Mouse (Mus musculus) fat pad, adult 2 months (tissue): ENCODE results near the gene Tmem63c.

Experiments
- DNase-seq: peaks from one replicate; pipeline ENCODE4 v3.0.0-alpha.2; 2011; ENCODE audit warnings: low read depth, low spot score; ENCODE audit errors: extremely low read depth

Tmem63c gene

DNA sequence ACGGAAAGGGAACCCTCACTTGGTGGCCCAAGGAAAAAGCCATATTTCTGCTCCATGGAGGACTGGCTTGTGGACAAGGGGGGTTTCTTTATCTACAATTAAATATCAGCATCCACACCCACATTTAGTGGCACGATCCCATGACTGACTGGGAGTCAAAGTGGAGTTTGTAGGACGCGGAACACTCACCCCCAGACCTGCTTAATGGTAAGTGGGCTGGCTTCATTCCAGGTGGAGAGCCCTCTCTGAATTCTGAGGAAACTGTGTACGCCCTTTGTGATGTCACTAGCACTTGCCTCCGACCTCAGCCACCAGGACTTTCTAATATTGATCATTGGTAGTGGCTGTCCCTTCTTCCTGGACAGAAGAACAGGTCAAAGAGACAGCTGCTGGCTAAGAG is at the start of gene Tmem63c:
Gene Tmem63c (plus strand): TSS at position 301 of the 400 bp plus-strand sequence.
- DNase-seq: no peak

DNA sequence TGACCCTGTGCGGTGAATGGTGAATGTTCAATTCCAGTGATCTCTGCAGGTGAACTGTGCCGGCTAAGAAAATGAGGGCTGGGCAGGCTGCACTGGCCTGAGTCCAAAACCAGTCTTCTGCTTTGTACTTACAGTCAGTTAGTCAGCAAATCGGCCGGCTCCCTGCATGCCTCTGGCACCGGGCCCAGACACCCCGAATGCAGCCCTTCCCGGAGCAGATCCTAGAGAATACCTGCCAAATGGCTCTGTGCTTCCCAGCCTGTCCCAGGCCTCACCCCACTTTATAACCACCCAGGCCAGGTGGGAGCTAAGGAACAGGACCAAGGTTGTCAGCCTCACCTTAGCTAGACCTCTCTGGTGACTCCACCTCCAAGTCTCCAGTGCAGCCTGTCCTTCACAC is 47.9 kb upstream of the Tmem63c start:
- no peak for DNase-seq

DNA sequence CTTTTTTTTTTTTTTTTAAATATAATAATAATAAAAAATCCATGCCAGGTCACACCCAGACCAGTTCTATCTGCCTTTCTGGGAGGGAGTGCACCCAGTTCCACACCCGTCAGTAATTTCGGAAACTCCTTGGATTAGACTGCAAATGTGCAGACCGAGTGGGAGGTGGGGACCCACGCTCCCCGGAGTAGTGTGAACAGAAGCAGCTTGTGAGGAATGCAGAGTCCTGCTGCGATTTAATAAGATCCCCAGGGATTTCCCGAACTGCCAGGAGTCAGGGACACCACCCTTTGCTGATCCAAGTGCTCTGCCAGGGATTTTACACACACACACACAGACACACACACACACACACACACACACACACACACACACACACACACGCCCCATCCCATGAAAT is 47.4 kb upstream of the Tmem63c start:
- DNase-seq: no peak

DNA sequence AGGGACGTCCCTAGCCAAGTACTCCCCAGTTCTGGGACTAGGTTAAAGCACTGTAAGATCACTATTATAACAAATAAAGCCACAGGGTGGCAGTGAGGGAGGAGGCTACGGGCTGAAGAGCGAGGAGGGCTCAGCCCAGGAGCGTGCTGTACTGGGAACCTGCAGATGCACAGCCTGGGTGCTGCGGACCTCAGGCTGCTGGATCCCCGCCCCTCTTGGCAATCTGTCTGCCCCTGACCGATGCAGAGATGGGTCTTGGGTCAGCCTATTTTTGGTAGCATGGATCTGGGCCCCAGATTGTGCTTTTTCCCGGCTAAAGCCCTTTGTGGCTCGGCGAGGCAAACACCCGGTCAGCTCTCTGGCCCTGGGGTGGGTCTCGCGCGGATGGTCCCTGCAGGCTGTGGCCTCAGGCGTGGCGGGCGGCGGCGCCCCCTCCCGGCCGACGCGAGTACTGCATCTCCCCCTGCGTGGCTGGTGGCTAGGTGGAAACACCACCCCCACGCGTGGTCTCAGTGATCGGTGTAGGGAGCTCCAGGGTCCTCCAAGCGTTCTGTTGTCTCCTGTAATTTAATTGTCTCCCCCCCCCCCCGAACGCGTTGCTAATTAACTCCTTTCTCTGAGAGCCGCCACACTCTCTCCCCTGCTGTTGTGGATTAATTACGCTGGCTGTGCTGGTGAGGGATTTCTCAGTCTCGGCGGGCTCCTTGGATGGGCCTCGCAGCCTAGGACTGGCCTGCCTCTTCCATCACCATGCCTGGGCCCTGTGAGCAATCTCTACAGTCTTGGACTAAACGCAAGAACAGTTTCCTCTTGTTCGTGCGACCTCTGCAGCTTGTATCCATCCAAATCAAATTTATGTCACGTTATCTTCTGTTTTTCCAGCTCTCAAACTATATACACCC is 46.5 kb upstream of the Tmem63c start:
- DNase-seq: no peak

DNA sequence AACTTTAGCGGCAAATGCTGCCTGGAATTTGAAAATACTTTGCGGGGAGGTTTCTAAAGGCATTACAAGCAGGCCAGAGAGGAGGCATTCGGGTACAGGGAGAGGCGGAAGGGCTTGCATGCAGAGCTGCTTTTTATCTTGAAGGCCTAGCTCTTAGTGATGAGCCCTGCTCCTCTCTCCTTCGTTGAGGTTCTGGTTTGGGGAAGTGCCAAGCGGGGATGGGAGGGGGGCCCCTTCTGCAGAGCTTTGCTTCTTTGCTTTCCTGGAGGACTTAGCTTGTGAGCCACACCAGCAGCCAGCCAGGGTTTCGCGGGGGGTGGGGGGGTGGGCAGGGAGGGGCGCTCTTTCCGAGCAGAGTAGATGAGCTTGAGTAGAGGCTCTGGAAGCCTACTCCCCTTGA is 45.4 kb upstream of the Tmem63c start:
- no peak for DNase-seq

DNA sequence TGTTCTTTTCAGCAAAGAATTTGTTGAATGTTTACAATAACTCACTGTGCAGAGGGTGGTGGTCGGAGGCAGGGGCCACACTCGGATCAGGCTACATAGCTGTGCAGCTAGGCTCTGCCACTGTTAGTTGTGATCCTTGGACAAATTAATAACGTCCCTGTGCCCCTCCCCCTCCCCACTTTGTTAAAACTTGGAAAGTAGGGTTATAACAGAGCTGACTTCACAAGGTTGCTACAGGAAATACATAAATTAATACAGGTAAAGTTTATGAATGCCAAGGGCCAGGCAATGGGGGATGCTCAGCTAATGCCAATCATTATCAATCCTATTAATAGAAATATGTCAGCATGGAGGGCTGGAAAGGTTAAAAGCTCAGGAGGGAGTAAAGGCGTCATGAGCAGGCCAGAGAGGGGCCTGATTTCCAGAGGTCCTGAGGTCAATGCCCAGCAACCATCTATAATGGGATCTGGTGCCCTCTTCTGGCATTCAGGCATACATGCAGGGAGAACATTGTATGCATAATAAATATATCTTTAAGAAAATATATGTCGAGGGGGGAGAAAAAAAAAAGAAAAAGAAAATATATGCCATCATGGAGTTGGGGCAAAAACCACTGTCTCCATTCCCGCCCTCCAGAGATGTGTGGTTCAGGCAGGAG is 44.5 kb upstream of the Tmem63c start:
- no peak for DNase-seq

DNA sequence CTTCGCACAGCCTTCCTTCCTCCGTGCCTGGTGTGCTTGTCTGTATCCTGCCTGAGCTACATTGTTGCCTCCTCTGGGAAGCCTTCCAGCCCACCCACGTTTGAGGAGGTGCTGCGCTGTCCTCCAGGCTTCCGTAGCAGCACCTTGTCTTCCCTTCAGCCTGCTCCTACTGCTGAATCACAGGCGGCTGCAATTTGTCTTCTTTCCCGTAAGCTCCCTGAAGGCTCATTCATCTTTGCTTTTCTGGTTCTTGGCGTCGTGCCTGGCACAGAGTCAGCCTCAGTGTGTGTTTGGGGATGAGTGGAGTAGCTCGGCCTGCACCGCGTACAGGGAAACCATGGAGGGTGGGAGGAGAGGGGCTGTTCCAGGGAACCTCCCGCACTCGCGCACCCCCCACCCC is 43.3 kb upstream of the Tmem63c start:
- DNase-seq: peak; percentile 36

DNA sequence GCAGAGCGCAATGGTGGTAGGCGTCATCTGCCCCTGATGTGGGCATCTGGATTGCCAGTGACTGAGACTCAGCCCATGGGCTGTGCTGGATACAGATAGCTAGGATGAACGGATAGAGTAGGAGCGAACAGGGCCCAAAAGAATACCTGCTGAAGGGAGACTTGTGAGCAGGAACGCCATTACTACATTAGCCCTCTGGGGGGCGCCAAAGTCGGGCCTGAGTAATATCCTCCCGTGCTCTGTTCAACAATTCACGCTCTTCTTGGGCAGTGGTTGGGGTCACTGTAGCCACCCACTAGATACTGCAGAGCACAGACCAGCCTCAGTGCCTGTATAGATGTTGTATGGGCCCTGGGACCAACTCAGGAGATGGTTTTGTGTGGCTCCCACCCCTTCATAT is 40.0 kb upstream of the Tmem63c start:
- DNase-seq: no peak

DNA sequence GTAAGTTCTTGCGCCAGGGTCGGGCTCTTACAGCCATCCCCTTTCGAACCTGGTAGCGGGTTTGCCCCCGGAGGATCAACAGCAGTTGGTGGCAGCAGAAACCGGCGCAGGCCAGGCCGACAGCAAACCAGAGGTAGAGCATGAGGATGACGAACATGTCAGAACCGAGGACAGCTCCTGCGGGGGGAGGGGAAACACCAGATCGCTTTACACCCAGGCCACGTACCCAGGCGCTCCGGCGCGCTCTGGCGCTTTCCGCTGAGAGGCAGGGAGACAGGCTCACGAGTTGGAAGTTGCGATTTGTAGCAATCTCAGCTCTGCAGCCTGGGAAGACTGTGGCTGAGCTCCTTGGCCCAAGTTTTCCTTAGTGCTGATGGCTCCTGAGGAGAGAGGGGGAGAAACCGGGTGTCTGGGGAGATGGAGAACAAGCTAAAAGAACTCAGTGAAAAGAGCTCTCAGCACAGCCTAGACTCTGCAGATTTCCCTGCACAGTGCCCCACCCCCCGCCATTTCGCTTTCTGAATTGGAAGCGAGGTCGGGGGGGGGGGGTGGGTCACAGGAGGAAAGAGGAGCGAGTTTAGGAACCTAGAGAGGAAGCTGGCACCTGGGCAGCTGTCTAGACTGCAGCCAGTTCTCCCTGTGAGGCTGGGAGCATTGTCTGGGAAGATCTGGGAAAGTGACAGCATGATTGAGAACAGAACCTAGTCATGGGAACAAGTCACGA is 37.5 kb upstream of the Tmem63c start:
- DNase-seq: no peak

DNA sequence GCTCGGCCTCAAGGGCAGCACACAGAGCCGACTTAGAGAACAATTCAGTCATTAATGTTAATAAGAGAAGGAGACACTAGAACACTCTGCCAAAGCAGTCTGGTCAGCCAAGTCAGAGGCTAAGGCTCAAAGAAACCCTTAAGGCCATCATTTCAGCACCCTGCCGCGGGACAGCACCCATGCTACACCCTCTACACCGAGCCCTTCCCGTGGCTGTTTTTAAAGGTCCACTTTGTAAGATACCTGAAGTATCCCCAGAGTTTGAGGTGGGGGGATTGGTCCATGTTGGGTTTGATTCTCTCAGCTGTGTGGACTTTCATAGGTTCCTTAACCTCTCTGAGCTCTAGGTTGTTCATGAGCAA is 37.0 kb upstream of the Tmem63c start:
- no peak for DNase-seq

DNA sequence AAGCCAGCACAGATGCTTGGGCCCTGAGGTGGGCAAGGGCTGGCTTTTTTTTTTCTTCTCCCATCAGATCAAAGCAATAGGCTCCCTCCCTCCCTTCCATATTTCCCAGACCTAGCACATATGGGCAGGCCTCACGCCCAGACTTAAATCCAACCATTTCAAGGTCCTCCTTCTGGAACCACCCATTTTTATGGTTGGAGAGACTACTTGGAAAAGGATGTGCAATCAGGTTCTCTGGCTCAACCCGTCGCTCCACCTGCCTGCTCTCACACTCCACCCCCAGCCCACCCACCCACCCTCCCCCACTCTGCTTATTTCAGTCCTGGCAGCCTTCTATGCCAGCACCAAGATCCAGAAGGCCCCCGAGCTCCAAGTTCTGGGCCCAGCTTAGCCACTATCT is 34.6 kb upstream of the Tmem63c start:
- DNase-seq: no peak

DNA sequence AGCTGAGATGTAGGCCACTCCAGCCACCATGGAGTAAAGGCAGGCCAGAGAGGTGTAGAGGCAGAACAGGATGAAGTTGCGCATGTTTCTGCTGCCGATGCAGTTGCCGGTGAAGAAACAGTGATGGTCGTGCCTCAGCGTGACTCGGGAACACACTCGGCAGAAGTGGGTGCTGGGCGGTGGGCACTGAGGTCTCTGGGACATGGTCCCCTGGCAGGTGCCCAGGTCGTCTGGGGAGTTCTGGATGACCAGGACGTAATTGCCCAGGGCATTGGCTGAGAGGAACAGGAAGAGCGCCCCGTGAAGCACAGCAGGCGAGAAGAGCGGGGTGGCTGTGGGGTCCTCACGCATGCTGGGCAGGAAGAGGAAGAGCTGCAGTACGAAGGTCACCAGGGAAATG is 32.9 kb upstream of the Tmem63c start:
- no peak for DNase-seq

DNA sequence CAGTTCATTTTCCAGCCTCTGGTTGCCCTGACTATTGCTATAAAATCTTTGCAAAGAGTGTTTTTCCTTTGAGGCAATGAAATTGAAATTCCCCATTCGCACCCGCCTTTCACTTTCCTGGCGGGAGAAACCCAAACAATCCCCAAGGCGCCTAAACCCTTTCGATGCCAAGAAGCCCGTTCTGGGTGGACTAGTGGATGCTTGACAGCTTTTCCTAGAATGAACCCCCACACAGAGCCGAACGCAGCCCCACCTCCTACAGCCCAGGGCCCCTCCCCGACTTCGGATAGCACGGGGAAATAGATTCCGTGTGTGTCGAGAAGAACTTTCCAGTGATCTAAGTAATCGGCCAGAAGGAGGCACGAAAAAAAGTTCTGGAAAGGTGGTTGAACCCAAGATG is 31.8 kb upstream of the Tmem63c start:
- DNase-seq: no peak

DNA sequence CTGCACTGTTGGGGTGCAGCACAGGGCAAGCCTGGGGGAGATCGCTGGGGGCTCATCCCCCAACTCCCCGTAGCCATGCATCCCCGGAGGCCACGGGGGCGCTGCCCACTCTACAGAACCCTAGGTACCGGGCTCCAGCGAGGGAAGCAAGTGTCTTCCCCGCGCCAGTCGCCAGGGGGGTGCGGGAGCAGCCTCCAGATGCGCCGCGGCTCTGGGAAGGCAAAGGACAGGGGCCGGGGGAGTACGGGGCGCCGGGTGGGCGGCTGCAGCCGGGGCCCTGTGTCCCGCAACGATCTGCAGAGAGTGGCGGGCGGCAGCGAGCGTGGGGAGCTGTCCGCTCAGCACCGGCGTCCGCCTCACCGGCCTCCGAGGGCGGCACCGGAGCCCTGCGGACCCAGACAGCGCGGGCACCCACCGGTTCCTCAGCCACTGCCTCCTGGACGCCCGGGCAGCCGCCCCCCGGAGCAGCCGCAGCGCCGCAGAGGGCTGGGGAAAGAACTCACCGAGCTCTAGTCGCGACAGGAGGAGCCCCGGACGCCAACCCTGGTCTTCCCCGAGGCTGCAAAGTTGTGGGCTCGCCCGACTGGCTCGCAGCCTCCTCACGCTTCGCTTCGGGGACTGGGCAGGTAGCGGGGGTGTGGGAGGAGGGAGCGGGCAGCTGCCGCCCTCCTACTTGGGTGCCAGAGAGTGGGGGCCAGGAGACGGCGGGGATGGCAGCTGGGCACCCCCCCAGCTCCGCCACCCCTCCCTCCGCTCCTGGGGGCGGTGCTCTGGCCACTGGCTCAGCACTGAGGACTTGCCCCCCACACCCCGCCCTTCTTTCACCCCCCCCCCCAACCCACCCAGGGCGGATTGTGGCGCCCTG is 31.0 kb upstream of the Tmem63c start, which contains the start of gene Zdhhc22:
Gene Zdhhc22 (minus strand): TSS at position 541 of the 865 bp plus-strand sequence.
- no peak for DNase-seq

DNA sequence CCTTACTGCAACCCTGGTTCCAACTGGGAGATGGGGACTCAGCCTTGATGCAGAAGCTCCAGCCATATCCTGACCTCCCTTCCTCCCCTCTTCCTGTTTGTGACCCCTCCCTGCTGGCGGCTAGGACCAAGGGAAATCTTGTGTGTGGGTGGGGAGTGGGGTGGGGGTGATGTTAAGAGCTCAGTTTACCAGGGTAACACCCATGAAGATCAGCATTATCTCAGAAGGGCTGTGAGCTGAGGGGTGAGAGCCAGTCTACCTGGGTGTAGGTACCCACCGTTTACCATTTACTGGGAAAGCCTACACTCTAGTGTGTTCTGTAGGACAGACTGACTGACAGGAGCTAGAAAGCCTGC is 30.4 kb upstream of the Tmem63c start:
- no peak for DNase-seq

DNA sequence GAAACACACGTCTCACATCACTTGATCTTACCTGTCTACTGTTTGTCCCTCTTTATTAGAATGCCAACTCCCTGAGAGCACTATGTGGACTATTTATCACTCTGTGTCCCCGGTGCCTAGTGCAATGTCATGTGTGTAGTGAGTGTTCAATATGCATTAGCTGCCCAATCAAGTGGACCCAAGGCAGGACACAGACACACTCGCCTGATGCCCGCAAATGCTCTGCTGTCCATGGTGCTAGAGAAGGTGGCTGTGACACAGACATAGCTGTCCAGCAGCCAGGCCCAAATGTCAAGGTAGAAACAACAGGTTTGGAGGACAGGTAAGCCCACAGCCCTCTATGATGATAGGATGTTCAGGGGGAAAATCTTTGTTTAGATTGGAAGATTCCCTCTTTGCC is 27.0 kb upstream of the Tmem63c start:
- no peak for DNase-seq

DNA sequence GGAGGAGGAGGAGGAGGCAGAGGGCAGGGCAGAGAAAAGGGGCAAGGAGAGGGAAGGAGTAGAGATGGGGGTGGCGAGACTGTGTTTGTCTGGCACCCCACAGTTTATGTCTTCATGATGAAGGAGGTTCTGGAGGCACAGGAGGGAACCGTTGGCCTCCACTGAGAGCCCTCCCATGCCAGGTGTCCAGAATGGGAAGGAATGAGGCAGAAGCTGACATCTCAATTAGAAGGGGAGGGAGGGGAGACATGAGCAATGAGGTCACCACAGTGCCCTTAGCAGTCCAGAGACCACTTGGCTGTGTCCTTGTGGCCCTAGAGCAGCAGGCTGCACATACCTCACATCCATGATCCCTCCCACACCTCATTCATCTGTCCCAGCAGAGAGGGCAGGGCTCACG is 26.4 kb upstream of the Tmem63c start:
- no peak for DNase-seq

DNA sequence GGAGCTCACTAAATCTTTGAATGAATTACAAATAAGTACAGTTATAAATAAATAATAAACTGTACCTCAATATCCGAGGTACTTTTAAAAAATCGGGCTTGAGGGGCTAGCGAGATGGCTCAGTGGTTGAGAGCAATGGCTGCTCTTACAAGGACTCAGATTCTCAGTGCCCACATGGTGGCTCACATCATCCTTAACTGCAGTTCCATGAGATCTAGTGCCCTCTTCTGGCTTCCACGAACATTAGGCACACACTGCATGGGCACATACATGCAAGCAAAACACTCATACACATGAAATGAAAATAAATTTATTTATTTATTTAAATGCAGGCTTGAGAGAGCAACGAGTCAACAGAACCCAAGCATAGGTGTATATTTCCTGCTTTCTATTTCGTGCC is 25.2 kb upstream of the Tmem63c start:
- no peak for DNase-seq

DNA sequence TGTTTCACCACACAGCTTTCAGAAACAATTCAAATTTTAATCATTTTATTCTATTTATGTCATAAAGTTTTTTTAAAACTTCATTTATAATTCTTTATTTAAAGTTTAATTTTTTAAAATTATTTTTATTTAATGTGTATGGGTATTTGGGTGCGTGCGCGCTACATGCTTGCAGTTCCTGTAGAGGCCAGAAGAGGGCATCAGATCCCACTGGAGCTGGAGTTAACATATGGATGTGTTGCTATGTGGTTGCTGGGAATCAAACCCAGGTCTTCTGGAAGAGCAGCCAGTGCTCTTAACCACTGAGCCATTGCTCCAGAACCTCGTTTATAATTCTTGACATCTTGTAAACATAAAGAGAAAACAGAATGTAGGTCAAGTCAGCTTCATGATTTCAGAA is 22.4 kb upstream of the Tmem63c start:
- DNase-seq: no peak

DNA sequence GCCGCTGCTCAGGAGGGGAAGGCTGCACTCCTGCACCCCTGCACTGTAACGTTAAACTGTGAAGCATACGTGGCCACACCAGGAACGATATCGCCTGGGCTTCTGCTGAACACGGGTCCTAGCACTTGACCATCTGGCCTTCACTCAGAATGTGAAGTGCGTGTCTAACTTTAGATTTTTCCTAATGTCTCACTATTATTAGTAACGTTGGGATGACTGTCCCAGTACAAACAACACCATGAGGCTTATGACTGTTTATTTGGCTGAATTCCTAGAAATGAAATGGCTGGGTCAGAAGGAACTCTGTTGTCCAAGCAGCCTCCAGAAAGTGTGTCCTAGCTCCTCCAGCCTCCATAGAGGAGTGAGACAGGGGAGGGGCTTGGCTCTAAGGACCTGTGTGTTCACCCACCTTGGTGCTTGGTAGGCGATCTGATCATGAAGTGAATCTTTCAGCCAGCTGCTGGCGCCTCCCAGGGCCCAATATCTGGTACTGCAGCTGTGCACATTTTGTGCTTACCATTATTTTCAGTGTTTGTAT is 21.8 kb upstream of the Tmem63c start:
- DNase-seq: no peak
